Mouse (Mus musculus): ENCODE results near the gene Slc13a2. TPM values are rescaled to one million over a fixed set of nuclear protein-coding genes. Genes with fewer than 3 reads are reported as not detected.

Slc13a2 gene
- polyA plus RNA-seq, 1 experiment from 2014 or later: not detected

Other genes with a start within 250 kb of the Slc13a2 start
- 17.5 and 18.9 TPM in 2 replicates for gene Nek8, start 245.5 kb downstream of the Slc13a2 start, polyA plus RNA-seq (2016; fragmentation: Nextera tagmentation; extraction: Ambion mirVana)
- 13.5 and 14.2 TPM in 2 replicates for gene Tlcd1, start 245.5 kb downstream of the Slc13a2 start, polyA plus RNA-seq (2016; fragmentation: Nextera tagmentation; extraction: Ambion mirVana)
- 1,221 and 1,230 TPM in 2 replicates for gene Rpl23a, start 238.6 kb downstream of the Slc13a2 start, polyA plus RNA-seq (2016; fragmentation: Nextera tagmentation; extraction: Ambion mirVana)
- gene Rab34, start 233.8 kb downstream of the Slc13a2 start, polyA plus RNA-seq (2016; fragmentation: Nextera tagmentation; extraction: Ambion mirVana): 164 and 181 TPM in 2 replicates
- 2.9 TPM in 2 replicates for gene Proca1, start 228.8 kb downstream of the Slc13a2 start, polyA plus RNA-seq (2016; fragmentation: Nextera tagmentation; extraction: Ambion mirVana)
- 56.2 and 61.1 TPM in 2 replicates for gene Sdf2, start 176.5 kb downstream of the Slc13a2 start, polyA plus RNA-seq (2016; fragmentation: Nextera tagmentation; extraction: Ambion mirVana)
- gene Supt6, start 176.2 kb downstream of the Slc13a2 start, polyA plus RNA-seq (2016; fragmentation: Nextera tagmentation; extraction: Ambion mirVana): 36.1 and 37.8 TPM in 2 replicates
- gene 2610507B11Rik, start 160.5 kb downstream of the Slc13a2 start, polyA plus RNA-seq (2016; fragmentation: Nextera tagmentation; extraction: Ambion mirVana): 72.1 and 79.5 TPM in 2 replicates
- 0.32 and 0.52 TPM in 2 replicates for gene BC030499, start 131.4 kb downstream of the Slc13a2 start, polyA plus RNA-seq (2016; fragmentation: Nextera tagmentation; extraction: Ambion mirVana)
- gene Spag5, start 120.7 kb downstream of the Slc13a2 start, polyA plus RNA-seq (2016; fragmentation: Nextera tagmentation; extraction: Ambion mirVana): 49.2 and 50.8 TPM in 2 replicates
- gene Aldoc, start 99.2 kb downstream of the Slc13a2 start, polyA plus RNA-seq (2016; fragmentation: Nextera tagmentation; extraction: Ambion mirVana): 4.6 and 5.3 TPM in 2 replicates
- 71.1 and 74.3 TPM in 2 replicates for gene Pigs, start 93.8 kb downstream of the Slc13a2 start, polyA plus RNA-seq (2016; fragmentation: Nextera tagmentation; extraction: Ambion mirVana)
- gene Unc119, start 78.7 kb downstream of the Slc13a2 start, polyA plus RNA-seq (2016; fragmentation: Nextera tagmentation; extraction: Ambion mirVana): 93.2 and 99.5 TPM in 2 replicates
- 0.09 and 0.18 TPM in 2 replicates for gene Foxn1, start 35.7 kb downstream of the Slc13a2 start, polyA plus RNA-seq (2016; fragmentation: Nextera tagmentation; extraction: Ambion mirVana)
- 15.4 and 15.5 TPM in 2 replicates for gene Slc46a1, start 43.5 kb upstream of the Slc13a2 start, polyA plus RNA-seq (2016; fragmentation: Nextera tagmentation; extraction: Ambion mirVana)
- 5.2 and 7.3 TPM in 2 replicates for gene Sarm1, start 75.5 kb upstream of the Slc13a2 start, polyA plus RNA-seq (2016; fragmentation: Nextera tagmentation; extraction: Ambion mirVana)
- 11.8 and 13.2 TPM in 2 replicates for gene Vtn, start 76.9 kb upstream of the Slc13a2 start, polyA plus RNA-seq (2016; fragmentation: Nextera tagmentation; extraction: Ambion mirVana)
- gene Sebox, start 81.2 kb upstream of the Slc13a2 start, polyA plus RNA-seq (2016; fragmentation: Nextera tagmentation; extraction: Ambion mirVana): not detected in 2 replicates
- 53.4 and 60.7 TPM in 2 replicates for gene Tmem199, start 90.0 kb upstream of the Slc13a2 start, polyA plus RNA-seq (2016; fragmentation: Nextera tagmentation; extraction: Ambion mirVana)
- gene Poldip2, start 90.0 kb upstream of the Slc13a2 start, polyA plus RNA-seq (2016; fragmentation: Nextera tagmentation; extraction: Ambion mirVana): 180 and 183 TPM in 2 replicates
- gene Tnfaip1, start 114.1 kb upstream of the Slc13a2 start, polyA plus RNA-seq (2016; fragmentation: Nextera tagmentation; extraction: Ambion mirVana): 78.2 and 82.2 TPM in 2 replicates
- gene Ift20, start 114.1 kb upstream of the Slc13a2 start, polyA plus RNA-seq (2016; fragmentation: Nextera tagmentation; extraction: Ambion mirVana): 136 and 139 TPM in 2 replicates
- 55.9 and 56.0 TPM in 2 replicates for gene Tmem97, start 128.6 kb upstream of the Slc13a2 start, polyA plus RNA-seq (2016; fragmentation: Nextera tagmentation; extraction: Ambion mirVana)